Mouse (Mus musculus): Measurements from ENCODE around the gene Ankrd55. TPM values are rescaled to one million over a fixed set of nuclear protein-coding genes. Genes with fewer than 3 reads are reported as not detected.

The Ankrd55 gene
- polyA plus RNA-seq, 1 experiment from 2014 or later = 1.3 TPM

DNA sequence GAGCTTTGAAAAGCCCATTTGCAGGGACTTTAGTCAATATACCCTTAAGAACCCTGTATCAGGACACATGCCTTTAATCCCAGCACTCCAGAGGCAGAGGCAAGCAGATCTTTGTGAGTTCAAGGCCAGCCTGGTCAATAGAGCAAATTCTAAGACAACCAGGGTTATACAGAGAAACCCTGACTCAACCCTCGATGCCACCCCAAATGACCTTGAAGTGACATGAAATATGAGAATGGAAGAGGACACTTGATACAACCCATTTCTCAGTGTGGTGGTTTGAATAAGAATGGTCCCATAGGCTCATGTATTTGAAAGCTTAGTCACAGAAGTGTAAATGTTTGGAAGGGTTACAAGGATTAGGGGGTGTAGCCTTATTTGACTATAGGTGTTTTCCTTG is 121.6 kb downstream of the Ankrd55 start:
- 83% methylated on average over 1 of the region's 1 CpGs for WGBS
- no peaks in the 10 kb centered on the region for H3K27me3 ChIP-seq
- no peaks in the 10 kb centered on the region for H3K9me3 ChIP-seq (replicated peaks)
- H3K9ac ChIP-seq = no peak overlapping the region
- H3K4me1 ChIP-seq = no peaks in the 10 kb centered on the region
- ATAC-seq = no peak
- no peak overlapping the region for H3K27ac ChIP-seq
- H3K4me2 ChIP-seq = no peak overlapping the region
- no peaks in the 10 kb centered on the region for H3K36me3 ChIP-seq (ENCODE audit: poor library complexity, severe bottlenecking)
- H3K4me3 ChIP-seq = no peak overlapping the region

DNA sequence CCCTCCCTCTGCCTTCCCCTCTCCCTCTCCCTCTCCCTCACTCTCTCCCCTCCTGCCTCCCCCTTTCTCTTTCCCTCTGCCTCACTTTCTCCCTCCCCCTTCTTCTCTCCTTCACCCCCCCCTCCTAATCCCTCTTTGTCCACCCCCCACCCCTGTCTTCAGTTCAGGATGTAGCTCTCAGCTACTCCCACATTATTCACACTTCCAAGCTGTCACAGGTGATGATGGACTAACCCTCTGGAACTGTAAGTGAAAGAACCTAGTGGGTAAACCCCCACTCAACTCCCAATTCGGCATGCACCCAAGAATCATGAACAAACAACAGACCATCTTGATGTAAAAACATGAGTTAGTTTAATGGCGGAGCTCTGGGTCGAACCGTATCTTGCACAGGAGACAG is 122.2 kb downstream of the Ankrd55 start:
- no peak overlapping the region for H3K9ac ChIP-seq
- H3K27ac ChIP-seq = no peak overlapping the region
- H3K4me3 ChIP-seq = no peak overlapping the region
- no peaks in the 10 kb centered on the region for H3K27me3 ChIP-seq
- H3K36me3 ChIP-seq (ENCODE audit: poor library complexity, severe bottlenecking) = no peaks in the 10 kb centered on the region
- ATAC-seq = no peak
- H3K4me1 ChIP-seq = no peaks in the 10 kb centered on the region
- WGBS = 97% methylated on average over 4 of the region's 4 CpGs
- no peak overlapping the region for H3K4me2 ChIP-seq
- H3K9me3 ChIP-seq (replicated peaks) = no peaks in the 10 kb centered on the region

DNA sequence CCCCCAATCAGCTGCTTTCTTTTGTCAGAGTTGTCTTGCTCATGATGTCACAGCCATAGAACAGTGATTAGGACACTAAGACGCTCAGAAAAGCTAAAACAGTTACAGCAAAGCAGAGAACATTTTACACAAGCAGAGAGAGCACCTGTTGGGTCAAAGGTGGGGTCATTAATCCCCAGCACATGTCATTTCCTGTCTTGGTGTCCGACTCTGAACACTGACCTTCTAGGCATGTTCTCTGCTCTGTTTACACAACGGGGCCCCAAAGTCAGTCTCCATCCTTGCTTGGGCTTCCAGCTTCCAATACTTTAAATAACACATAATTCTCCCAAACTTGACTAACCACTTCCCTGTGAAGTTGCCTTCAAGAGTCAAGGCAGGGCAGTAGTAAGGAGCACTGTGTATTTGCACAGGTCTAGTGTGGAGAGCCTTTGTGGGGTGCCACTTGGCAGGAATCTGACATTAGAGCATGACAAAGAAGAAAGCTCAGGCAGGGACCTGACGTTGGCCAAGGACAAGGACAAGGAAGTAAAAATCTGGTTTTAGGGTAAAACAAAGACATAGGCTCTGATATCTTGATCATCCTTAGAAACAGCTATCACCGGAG is 123.1 kb downstream of the Ankrd55 start:
- Histone ChIP-seq H3K27ac (no peak overlapping the region), H3K36me3 (ENCODE audit: poor library complexity, severe bottlenecking) (no peaks in the 10 kb centered on the region)
- WGBS = 85% methylated on average over 5 of the region's 5 CpGs

DNA sequence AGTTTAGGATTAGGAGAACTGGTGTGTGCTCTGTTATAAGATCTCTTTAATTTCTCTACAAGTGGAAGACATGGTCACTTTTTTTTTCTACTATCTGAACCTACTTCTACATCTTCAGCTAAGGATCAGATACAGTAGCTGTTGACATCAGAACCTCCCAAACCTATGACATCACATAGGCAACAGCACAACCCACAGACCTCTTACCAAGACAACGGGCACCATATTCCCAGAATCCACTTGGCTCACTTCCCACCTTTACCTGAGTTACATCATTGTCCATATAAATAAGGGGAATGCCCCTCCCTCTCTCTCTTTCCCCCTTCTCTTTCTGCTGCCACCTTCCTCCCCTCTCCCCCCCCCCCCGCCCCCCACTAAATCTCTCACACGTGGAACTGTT is 124.0 kb downstream of the Ankrd55 start:
- no peaks in the 10 kb centered on the region for H3K36me3 ChIP-seq (ENCODE audit: poor library complexity, severe bottlenecking)
- no peaks in the 10 kb centered on the region for H3K9me3 ChIP-seq (replicated peaks)
- no peak overlapping the region for H3K27ac ChIP-seq
- H3K4me1 ChIP-seq = no peaks in the 10 kb centered on the region
- H3K9ac ChIP-seq = no peak overlapping the region
- 74% methylated on average over 3 of the region's 3 CpGs for WGBS
- ATAC-seq = no peak
- H3K27me3 ChIP-seq = no peaks in the 10 kb centered on the region
- no peak overlapping the region for H3K4me2 ChIP-seq
- no peak overlapping the region for H3K4me3 ChIP-seq

More for the DNA sequence above, 123.1 kb downstream of the Ankrd55 start:
- H3K9me3 ChIP-seq (replicated peaks) = no peaks in the 10 kb centered on the region
- H3K4me1 ChIP-seq = no peaks in the 10 kb centered on the region
- no peak overlapping the region for H3K4me3 ChIP-seq
- no peak overlapping the region for H3K4me2 ChIP-seq
- no peak for ATAC-seq
- H3K9ac ChIP-seq = no peak overlapping the region
- H3K27me3 ChIP-seq = no peaks in the 10 kb centered on the region

DNA sequence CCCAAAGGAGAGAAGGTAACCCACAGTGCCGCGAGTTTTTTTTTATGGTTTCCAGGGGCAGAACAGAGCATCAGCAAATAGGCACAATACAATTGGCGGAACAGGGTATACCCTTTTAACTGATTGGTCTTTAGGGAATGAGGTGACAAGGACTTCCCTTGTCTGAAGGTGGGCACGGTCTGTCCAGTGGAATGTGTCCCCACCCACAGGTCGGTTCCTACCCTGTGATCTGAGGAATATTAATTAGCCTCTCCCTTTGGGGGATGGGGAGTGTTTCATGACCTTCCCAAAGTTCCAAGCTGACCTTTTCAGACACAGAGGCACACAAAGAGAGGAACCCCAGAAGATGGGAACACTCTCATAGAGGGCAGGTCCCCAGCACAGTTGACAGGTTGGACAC is 124.6 kb downstream of the Ankrd55 start:
- no peak overlapping the region for H3K4me2 ChIP-seq
- H3K9ac ChIP-seq = no peak overlapping the region
- no peaks in the 10 kb centered on the region for H3K9me3 ChIP-seq (replicated peaks)
- no peaks in the 10 kb centered on the region for H3K27me3 ChIP-seq
- no peak for ATAC-seq
- H3K4me3 ChIP-seq = no peak overlapping the region
- no peak overlapping the region for H3K27ac ChIP-seq
- WGBS = 88% methylated on average over 5 of the region's 5 CpGs
- no peaks in the 10 kb centered on the region for H3K4me1 ChIP-seq
- no peaks in the 10 kb centered on the region for H3K36me3 ChIP-seq (ENCODE audit: poor library complexity, severe bottlenecking)

DNA sequence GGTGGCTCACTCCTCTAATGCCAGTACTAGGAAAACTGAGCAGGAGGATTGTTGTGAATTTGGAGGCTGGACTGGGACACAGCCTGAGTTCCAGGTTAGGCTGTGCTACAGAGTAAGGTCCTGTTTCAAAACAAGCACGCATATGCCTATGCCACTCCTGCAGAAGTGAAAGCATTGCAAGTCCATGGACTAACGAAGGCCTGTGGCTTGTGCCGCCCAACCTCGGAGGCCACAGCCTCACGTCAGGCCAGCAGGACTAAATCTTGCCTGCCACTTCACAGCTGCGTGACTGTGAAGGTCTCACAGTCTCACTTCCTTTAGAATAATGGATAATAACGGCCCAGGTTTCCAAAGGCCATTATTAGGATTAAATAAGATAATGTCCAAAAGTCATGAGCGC is 125.4 kb downstream of the Ankrd55 start:
- Histone ChIP-seq H3K4me2 (no peak overlapping the region), H3K27me3 (no peaks in the 10 kb centered on the region), H3K9ac (no peak overlapping the region), H3K4me3 (no peak overlapping the region), H3K9me3 (replicated peaks) (no peaks in the 10 kb centered on the region), H3K4me1 (no peaks in the 10 kb centered on the region), H3K27ac (no peak overlapping the region), H3K36me3 (ENCODE audit: poor library complexity, severe bottlenecking) (no peaks in the 10 kb centered on the region)
- no peak for ATAC-seq
- 65% methylated on average over 8 of the region's 8 CpGs for WGBS

DNA sequence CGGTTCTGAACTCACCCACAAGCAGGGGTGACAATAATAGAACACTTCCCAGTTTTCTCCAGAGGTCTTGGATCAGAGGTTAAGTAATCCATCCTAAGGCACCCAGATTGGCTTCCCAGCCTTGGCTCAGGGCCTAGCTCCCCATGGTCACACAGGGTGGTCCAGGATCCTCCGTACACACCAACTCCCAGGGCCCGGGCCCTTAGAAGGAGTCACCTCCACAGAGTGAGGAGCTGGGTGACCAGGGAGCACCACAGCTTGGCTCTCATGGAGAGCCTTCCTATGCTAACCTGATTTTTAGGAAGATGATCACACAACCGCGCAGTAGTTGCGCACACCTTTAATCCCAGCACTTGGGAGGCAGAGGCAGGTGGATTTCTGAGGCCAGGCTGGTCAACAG is 127.6 kb downstream of the Ankrd55 start:
- Histone ChIP-seq H3K4me3 (no peak overlapping the region), H3K9me3 (replicated peaks) (no peaks in the 10 kb centered on the region), H3K27me3 (no peaks in the 10 kb centered on the region), H3K9ac (no peak overlapping the region), H3K27ac (no peak overlapping the region), H3K36me3 (ENCODE audit: poor library complexity, severe bottlenecking) (no peaks in the 10 kb centered on the region), H3K4me2 (no peak overlapping the region), H3K4me1 (no peaks in the 10 kb centered on the region)
- no peak for ATAC-seq
- 81% methylated on average over 6 of the region's 6 CpGs for WGBS

DNA sequence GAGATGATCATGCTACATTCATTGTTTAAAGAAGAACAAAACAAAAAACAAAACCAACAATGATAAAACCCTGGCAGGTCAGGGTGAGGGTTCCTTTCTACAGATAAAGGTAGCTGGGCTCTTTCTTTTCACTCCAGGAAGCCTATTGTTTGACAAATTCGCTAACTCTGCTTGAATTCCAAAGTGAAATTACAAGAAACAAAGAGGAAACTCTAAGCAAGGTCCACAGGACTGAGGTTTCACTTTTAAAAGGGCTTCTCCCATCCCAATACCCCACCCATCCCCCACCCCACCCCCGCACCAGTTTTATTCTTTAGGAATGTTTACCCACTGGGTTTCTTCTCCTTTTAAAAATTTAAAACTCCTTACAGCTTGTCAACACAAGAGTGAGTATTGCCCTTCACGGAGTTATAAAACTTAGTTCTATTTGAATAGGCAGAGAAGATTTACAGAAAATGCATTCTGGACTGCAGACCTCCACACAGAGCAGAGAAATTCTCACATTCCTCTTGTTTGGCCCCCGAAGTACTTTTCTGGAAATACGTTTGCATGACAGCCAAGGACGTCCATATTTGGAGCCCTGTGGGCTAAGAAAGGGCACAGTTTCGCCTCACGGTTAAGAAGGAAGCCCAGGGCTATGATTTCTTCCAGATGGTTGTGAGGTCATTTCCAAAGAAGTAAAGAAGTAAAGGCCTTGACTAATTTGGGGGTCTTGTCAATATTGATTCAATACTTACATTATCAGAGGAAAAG is 128.3 kb downstream of the Ankrd55 start:
- Histone ChIP-seq H3K9ac (no peak overlapping the region), H3K9me3 (replicated peaks) (no peaks in the 10 kb centered on the region), H3K36me3 (ENCODE audit: poor library complexity, severe bottlenecking) (no peaks in the 10 kb centered on the region), H3K4me2 (no peak overlapping the region), H3K27ac (no peak overlapping the region), H3K27me3 (no peaks in the 10 kb centered on the region), H3K4me3 (no peak overlapping the region), H3K4me1 (no peaks in the 10 kb centered on the region)
- no peak for ATAC-seq
- WGBS = 19% methylated on average over 8 of the region's 8 CpGs

DNA sequence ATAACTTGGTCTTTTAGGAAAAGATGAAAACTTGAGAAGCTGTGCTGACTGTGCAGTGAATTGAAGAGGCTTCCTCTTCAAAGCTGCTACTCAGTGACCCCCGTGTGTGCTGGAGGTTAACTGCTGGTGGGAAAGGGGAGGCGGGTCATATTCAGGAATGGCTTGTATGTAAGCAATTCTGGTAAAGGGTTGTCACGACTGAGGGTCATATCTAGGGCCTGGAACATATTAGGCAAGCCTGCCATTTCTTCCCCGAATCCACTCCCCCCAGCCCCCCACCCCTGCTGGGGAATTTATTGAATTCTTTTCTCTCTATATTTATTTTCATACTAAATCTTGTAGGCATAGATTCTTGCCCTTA is 128.9 kb downstream of the Ankrd55 start:
- no peak overlapping the region for H3K27ac ChIP-seq
- no peak overlapping the region for H3K4me3 ChIP-seq
- H3K27me3 ChIP-seq = no peaks in the 10 kb centered on the region
- H3K36me3 ChIP-seq (ENCODE audit: poor library complexity, severe bottlenecking) = no peaks in the 10 kb centered on the region
- H3K9me3 ChIP-seq (replicated peaks) = no peaks in the 10 kb centered on the region
- ATAC-seq = no peak
- WGBS = 46% methylated on average over 4 of the region's 4 CpGs
- no peaks in the 10 kb centered on the region for H3K4me1 ChIP-seq
- no peak overlapping the region for H3K4me2 ChIP-seq
- H3K9ac ChIP-seq = no peak overlapping the region

DNA sequence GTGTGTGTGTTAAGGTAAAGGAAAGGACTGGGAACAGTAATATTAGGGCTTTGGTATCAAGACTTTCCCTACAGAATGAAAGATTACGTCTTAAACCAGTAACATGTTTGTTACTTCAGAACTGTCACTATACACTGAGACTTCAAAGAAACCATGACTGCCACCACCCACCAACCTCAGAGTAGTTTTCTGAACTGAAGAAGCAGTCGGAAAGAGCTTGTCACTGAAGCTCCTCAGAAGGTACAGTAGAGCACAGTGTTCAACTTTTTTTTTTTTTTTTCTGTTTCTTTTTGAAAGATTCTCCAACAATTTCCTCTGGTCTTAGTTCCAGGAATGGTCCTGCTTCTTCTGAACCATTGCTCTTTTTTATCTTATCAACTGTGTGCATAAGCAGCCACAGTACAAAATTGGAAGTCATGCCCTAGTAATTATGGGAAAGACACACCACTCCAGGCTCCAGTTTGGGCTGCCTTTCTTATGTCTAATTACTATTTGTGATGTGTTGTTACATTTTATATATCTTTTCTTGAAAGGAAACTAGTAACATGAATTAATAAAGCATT is 129.7 kb downstream of the Ankrd55 start:
- Histone ChIP-seq H3K27ac (no peak overlapping the region), H3K9ac (no peak overlapping the region), H3K4me3 (no peak overlapping the region), H3K4me2 (no peak overlapping the region), H3K27me3 (no peaks in the 10 kb centered on the region), H3K36me3 (ENCODE audit: poor library complexity, severe bottlenecking) (no peaks in the 10 kb centered on the region), H3K4me1 (no peaks in the 10 kb centered on the region), H3K9me3 (replicated peaks) (no peaks in the 10 kb centered on the region)
- no peak for ATAC-seq
- 74% methylated on average over 2 of the region's 2 CpGs for WGBS

DNA sequence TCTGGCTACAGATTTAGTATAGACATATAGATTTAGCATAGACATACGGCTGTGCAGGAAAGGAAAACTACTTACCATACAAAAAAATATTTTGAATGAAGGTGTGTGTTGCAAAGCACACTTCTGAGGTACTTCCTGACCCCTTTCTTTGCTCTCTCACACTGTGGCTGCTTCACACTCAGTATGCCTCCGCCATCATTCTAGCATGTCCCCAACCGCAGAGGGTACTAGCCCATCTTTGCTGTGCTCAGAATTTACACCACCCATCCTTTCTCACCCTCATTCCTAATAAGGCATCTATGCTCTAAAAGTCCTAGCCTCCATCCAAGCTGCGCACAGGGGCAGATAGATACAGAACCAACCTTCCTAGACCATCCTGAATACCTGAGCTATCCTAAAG is 130.3 kb downstream of the Ankrd55 start:
- no peak overlapping the region for H3K4me3 ChIP-seq
- no peaks in the 10 kb centered on the region for H3K36me3 ChIP-seq (ENCODE audit: poor library complexity, severe bottlenecking)
- H3K27me3 ChIP-seq = no peaks in the 10 kb centered on the region
- 96% methylated on average over 4 of the region's 4 CpGs for WGBS
- H3K9me3 ChIP-seq (replicated peaks) = no peaks in the 10 kb centered on the region
- no peak overlapping the region for H3K9ac ChIP-seq
- H3K27ac ChIP-seq = no peak overlapping the region
- no peak overlapping the region for H3K4me2 ChIP-seq
- no peak for ATAC-seq
- H3K4me1 ChIP-seq = no peaks in the 10 kb centered on the region

DNA sequence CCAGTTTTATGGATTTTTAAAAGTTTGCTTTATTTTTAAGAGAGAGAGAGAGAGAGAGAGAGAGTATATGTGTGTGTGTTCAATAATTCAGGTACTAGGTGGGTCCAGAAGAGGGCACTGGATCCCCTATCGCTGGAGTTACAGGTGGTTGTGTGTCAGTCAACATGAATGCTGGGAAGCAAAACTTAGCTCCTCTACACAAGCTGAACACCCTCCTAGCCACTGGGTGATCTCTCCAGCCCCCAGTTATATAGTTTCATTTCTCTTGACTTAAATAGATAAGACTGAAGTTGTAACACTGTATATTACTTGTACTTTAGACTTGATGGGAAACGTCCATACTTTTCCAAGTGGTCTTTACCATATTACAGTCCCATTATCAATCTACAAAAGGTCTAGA is 136.0 kb downstream of the Ankrd55 start:
- no peak for ATAC-seq
- Histone ChIP-seq H3K27ac (no peak overlapping the region), H3K36me3 (ENCODE audit: poor library complexity, severe bottlenecking) (no peaks in the 10 kb centered on the region), H3K4me3 (no peak overlapping the region), H3K9me3 (replicated peaks) (no peaks in the 10 kb centered on the region), H3K27me3 (no peaks in the 10 kb centered on the region), H3K9ac (no peak overlapping the region), H3K4me2 (no peak overlapping the region), H3K4me1 (no peaks in the 10 kb centered on the region)
- WGBS = 82% methylated on average over 2 of the region's 2 CpGs

DNA sequence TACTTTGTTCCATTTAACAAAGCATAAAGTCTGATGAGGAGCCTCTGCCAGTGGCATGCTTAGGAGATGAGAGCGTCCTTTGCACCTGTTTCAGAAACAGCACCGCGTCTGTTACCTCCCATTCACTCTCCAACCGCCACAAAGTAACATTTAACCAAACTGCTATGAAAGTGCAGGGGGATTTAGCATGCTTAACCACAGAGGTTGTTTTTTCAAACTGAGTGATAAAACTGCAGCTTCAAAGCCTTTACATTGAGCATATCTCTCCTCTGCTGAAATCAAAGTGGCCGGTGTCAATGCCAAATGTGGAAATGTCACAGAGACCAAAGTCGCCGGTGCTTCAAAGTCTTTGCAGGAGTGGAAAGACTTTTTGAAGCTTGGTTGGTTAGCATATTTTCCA is 136.4 kb downstream of the Ankrd55 start:
- H3K9ac ChIP-seq = no peak overlapping the region
- no peak overlapping the region for H3K27ac ChIP-seq
- H3K4me1 ChIP-seq = no peaks in the 10 kb centered on the region
- no peak overlapping the region for H3K4me2 ChIP-seq
- ATAC-seq = no peak
- no peak overlapping the region for H3K4me3 ChIP-seq
- H3K27me3 ChIP-seq = no peaks in the 10 kb centered on the region
- WGBS = 94% methylated on average over 7 of the region's 7 CpGs
- H3K9me3 ChIP-seq (replicated peaks) = no peaks in the 10 kb centered on the region
- no peaks in the 10 kb centered on the region for H3K36me3 ChIP-seq (ENCODE audit: poor library complexity, severe bottlenecking)

All from forebrain, embryonic 13.5 days (tissue).